Mouse (Mus musculus): ENCODE data around the gene Nox3.

The Nox3 gene

DNA sequence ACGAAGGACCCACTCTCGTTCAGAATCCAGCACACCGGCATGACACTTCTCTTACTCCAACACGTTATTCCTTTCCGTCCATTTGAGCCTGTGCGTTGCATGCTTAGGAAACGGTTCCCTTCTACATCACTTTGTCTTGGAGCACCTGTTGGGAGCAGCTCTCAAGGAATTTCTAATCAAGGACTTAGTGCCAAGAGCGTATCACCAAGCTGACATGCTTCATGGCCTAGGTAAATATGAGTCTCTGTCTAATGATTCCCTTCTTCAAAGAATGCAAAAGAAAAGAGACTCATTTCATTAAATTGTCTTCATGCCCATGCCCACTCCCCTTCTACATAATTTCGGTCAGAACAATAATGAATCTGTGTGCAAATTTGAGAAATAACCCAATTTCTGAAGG lies at the start of gene Nox3:
TSS of gene Nox3 (minus strand) at position 101 of the 400 bp plus-strand sequence.
- no peak for DNase-seq (ENCODE audit: low spot score)

DNA sequence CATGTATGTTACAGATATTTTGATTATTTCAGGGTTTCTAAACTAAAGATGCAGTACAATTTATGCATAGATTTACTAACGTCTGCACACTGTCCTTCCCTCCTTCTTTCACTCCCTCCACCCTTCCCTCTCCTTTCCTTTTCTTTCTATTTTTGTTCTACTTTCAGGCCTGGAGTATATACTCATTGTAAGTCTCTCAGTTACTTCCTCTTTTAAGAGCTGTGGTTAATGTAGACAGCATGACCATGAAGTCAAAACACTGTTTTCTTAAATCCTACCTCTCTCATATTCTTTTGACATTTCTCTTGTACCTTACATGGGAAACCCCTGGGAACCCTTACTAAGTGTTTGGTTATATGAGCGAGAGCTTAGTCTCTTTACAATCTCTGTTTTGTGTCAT lies 48.3 kb upstream of the Nox3 start:
- no peak for DNase-seq (ENCODE audit: low spot score)

DNA sequence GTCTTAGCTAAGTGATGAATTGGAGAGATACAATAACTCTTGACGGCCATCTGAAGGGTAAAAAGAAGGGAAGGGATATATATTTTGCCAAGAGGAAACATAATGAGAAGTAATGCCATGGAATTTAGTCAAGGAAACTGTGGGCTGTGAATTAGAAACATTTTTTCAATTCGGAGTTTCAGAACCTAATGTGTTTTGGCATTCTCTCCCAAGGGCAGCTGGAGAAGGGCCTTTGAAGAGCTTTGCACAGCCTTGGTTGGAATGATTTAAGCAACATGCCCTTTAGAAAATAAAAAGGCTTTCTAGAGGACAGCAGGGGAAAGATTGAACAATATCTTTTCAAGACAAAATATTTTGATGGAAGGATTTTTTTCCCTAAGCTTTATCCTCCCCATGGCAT lies 40.9 kb upstream of the Nox3 start:
- DNase-seq (ENCODE audit: low spot score) = no peak

DNA sequence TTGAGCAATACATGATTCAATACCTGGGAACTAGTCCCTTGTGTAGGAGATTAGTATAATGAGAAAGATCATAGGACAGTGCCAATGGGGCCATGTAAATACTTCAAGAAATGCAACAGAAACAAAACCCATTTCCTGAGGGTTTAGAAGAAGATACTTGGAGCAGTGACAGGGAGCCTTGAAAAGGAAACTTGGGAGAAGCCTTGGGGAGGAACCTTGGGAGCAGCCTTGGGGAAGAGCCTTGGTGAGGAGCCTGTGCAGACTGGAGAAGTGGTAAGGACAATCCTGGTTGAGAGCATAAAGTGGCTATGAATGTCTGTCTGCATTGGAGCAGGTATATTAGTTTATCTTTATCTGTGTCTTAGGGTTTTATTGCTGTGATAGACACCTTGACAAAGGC lies 38.2 kb upstream of the Nox3 start:
- no peak for DNase-seq (ENCODE audit: low spot score)

DNA sequence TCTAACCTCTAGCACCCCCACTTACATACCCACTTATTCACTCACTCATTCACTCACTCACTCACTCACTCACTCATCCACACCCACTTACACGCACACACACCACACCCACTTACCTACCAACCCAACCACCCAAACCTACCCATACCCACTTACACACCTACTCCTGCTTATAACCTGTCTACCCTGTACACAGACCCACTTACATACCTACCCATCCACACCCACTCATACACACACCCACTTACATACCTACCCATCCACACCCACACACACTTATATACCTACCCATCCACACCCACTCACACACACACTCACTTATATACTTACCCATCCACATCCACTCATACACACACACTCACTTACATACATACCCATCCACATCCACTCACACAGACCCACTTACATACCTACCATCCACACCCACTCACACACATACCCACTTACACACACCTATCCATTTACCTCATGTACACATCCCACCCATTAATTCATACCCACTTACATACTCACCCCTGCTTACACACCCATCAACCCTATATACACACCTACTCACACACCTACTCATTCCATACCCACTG lies 9.4 kb upstream of the Nox3 start:
- DNase-seq (ENCODE audit: low spot score) = no peak

DNA sequence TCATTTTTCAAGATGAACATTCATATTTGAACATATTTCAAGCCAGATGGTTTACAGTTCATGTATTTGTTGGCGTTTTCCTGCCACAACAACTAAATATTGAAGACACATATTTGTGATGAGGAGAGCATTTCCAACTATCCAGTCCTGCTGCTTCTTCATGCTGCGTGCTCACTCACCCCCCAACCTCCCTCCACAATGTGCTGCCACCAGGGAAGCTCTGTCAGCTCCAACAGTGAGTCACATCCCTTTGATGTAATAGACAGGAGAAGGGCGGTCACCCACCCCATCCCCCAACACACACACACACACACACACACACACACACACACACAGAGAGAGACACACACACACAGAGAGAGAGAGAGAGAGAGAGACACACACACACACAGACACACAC lies 6.3 kb upstream of the Nox3 start:
- no peak for DNase-seq (ENCODE audit: low spot score)

DNA sequence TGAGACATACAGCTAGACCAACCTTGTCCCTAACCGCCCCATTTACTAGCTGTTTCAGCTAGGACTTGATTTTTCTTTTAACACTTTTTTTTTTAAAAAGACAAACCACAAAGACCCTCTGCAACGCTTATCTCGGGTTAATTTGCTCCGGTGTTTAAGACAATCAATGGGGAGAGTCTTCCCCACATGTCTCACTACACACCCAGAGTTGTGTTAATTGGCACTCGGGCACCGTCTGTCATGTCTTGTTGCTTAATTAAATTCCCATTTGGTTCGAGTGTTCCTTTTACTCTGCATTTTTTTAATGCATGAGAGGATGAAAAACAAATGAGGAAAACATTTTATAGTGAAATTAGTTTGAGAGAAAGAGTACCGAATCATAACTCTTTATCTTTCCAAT lies 3.2 kb downstream of the Nox3 start:
- no peak for DNase-seq (ENCODE audit: low spot score)

DNA sequence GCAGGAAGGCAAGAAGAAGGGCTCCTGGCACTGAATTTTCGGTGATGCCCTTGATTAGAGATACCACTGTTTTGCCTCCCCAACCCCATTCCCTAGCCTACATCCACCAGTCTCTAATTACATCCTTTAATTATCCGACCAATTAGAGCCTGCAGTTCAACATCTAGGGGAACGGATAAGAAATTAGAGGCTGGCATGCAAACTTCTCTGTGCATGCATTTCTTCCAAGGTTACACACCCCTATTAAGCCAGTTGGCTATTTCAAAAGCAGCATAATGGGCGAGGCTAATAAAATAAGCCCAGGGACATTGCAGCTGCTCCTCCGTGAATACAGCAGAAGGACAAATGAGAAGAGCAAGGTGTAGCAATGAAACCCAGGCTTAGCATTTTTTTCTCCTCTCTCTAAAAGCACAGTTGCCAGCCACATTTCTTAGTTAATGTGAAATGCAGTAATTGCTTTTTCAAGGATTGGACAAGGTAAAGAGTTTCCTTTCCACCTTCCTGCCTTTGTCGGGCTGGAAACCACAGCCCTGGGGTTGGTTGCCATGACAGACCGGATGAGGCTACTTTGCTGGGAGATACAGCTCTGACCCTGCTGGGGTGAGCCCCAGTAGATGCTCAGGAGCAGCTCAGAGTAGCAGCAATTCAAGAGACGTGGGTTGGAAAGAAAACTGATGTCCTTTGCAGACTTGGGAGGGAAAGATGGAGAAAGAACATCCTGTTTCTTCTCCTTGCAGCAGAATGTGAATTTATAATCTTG lies 5.4 kb downstream of the Nox3 start:
- no peak for DNase-seq (ENCODE audit: low spot score)

DNA sequence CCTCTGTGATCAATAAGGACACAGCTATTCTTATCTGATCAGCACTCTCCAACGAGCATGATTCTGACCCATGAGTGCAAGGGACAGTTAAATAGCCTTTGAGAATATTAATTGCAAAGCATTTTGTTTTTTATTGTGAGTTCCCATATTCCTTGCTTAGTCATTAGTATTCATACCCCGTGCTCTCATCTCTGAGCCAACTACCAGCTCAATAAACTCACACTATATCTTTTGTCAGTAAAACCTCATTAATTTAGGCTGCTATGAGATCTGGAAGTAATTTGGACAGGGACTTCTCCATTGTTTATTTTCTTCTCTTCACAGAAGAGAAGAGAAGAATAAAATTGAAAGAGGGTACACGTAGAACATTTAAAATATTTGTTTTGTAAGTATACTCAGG lies 12.4 kb downstream of the Nox3 start:
- no peak for DNase-seq (ENCODE audit: low spot score)

DNA sequence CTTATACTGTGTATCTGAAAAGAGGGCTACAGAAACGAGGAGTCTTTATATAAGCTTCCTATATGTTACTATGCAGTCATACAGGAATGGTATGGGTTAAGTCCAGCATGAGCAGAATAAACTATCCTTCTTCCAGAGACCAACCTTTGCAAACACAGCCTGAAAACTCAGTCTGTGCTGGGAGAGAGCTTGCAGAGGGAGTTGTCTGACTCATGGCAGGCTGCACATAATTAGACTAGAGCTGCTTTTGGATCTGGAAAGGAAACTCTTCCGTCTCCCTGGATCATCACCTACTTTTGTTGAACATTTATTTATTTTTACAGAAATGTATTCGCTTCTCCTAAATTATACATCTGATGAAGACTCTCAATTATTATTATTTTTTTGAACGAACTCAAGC lies 26.8 kb downstream of the Nox3 start:
- no peak for DNase-seq (ENCODE audit: low spot score)

DNA sequence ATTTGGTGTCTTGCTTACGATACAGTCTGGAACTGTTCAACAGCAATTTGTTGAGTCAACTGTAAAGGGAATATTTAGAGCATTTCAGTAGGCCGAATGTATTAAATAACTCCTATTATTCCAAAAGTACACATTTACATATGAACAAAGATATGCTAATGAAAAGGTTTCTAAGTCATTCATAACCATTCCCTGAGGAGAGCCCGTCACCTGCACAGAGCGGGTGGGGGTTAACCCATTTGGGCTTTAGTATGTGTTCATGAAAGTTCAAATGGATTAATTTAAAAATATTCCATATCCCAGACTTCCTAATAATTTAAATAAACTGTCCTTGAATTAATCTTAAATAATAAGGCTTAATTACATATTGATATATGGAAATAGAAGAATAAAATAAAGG lies 28.8 kb downstream of the Nox3 start:
- DNase-seq (ENCODE audit: low spot score) = no peak

DNA sequence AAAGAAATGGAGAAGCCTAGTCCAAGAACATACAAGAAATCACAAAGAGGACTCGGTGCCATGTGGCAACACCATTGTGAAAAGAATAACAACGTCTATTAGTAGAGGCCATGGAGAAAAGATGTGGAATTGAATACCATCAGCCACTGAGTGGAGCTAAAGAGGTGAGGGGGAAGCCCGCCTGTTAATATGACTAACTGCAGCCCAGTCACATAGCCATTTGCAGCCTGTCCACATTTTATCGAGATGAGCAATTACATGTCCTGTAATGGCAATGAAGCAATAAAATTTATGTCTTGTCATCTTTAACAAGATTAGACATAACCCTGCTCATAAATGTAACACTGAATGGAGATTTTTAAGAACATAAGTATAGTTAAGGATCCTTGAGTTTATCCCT lies 30.7 kb downstream of the Nox3 start:
- no peak for DNase-seq (ENCODE audit: low spot score)

DNA sequence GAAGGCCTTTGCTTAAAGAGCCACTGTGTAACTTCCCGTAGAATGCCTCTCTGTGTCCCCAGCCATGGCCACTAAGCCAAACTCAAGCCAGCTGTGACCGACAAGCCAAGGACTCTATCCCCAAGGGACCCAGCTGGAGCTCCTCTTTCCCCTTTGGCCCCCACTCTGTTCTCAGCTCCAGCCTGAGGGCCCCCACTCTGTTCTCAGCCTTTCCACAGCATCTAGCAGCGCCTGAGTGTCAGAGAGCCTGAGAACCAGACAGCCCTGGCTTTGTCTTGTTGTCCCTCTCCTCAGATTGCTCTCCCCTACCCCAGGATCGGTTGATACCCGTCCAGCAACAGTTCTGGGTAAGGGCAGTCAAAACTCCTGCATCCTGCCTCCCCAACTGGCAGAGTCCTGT lies 36.6 kb downstream of the Nox3 start:
- no peak for DNase-seq (ENCODE audit: low spot score)

DNA sequence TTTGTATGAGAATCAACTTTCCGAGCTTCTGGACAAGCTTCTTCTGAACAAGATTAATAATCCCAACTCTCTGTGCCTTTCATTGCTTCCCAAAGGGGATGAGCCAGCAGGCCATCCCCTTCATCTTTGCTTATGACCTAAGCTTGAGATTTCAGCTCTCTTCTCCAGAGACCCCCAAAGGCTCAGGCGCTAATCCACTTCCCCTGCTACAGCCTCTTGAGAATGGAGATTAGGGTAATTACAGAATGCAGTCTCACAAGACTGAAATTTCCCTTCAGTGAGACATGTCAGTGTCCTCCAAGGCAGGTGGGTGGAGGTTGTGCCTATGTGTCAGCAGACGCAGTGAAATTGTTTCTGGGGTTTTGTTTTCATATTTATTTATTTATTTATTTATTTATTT lies 45.7 kb downstream of the Nox3 start:
- no peak for DNase-seq (ENCODE audit: low spot score)

DNA sequence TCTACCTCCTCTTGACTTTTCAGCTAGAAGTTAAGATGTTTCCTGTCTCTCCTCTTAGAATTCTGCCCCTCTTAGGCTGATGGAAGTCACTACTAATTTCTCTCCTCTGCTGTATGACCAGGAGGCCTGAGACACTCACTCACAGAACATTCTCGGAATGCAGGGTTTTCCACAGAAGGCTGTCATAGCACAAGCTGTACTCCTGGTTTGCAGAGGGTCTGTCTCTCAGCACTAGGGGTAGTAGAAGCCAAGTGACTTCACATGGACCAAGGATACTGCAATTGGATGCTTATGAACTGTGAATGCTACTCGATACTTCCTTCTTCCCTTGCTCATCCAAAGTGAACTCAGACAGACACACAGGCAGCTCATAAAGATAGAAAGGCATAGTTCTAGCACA lies 52.5 kb downstream of the Nox3 start:
- DNase-seq (ENCODE audit: low spot score) = no peak

DNA sequence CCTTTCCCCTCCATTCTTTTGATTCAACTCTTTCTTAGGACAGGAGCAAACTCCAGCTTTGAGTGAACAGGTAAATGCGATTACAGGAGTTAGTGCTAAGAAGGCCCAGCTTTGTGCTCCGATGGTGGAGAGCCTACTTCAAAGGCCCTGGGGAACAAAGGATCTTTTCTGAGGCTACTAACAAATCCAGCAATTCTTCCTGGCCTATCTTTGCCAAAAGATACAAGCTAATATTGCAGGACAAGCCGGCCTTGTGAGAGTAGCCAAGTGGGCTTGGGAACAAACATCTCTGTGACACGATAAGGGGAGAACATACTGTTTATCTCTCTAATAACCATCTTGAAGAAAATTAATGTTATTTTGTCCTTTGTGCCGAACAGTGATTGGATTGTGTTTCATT lies 54.6 kb downstream of the Nox3 start:
- peak; percentile 7 for DNase-seq (ENCODE audit: low spot score)

DNA sequence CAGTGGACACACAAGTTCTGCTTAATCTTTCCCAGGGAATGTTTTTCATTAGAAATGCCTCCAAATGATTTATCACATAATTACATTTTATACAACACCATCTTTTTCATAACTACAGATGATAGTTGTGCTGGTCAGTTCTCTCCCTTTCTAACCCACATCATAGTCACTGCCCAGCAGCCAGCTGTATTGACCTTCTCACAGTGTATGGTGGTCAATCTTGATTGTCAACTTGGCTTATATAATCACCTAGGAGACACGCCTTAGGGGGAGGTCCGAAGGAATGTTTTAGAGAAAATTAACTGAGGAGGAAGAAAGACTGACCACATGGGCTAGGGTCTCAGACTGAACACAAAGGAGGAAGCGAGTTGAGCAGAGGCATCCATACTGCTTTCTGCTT lies 57.3 kb downstream of the Nox3 start:
- no peak for DNase-seq (ENCODE audit: low spot score)

DNA sequence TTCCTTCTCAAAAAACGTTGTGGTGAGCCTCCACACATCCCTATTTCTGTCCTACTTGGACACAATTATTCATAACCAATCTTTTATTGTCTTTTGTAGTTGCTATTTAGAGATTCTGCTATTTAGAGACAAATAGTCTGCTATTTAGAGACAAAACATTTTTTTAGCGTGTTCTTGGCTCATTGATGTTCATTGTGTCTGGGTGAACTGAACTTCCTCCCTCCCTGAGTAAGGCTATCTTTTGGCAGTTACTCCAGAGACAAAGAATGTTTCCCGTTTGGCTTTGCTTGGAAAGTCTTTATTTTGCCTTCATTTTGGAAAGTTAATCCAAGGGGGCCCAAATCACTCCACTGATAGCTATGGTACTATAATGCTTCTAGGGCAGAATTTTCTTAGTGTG lies 63.6 kb downstream of the Nox3 start:
- no peak for DNase-seq (ENCODE audit: low spot score)

DNA sequence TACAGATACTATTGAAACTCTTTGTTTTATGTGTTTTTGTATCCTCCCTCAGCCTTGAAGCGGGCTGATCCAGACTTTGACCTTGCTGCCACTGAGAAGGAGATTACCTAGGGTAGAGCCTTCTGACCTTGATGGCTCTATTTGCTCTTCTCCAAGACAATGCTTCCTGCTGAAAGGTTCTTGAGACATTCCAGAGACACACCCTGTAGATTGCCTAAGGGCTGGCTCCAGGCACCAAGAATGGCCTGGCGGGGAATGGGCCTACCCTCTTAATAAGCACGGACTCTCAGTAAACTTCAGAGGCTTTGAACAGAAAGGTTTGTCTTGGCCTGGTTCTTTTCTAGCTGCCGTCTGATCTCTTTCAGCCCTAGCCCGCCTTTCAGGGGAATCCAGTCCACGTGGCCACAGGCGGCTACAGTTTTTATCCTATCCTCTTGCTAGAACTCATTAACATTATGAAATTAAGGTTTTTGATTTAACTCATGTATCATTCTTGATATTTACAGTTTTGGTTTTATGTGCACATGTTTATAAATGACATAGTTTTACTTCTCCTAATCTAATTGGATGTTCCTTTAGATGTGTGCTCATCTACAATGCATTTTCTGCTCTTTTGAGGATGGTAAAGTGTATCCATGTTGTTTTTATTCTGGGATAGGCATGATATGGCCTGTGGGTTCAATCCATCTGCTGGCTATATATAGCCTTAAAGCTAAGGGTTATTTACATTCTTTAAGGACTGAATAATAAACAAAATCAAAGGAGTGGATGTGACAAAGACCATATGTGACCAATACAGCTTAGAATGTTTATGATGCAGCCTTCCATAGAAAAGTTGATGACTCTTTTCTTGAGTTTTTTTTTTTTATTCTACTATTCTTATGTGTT lies 79.5 kb downstream of the Nox3 start:
- no peak for DNase-seq (ENCODE audit: low spot score)

DNA sequence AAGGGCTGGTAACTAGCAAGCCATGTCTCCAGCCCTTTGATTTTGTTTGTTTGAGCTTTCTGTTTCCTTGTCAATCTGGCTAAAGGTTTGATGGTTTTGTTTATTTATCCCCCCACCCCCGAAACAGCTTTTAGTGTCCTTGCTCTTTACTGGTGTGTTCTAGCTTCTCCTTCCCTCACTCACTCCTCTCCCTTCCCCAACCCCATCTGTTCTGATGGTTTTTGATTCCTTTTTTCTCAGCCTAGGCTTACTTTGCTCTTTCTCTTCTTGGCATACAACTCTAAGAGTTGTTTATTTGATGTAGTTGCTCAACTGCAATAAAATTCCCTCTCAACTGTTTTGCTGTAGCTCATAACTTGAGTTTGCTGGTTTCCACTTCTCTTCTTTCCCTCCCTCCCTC lies 80.5 kb downstream of the Nox3 start:
- no peak for DNase-seq (ENCODE audit: low spot score)

DNA sequence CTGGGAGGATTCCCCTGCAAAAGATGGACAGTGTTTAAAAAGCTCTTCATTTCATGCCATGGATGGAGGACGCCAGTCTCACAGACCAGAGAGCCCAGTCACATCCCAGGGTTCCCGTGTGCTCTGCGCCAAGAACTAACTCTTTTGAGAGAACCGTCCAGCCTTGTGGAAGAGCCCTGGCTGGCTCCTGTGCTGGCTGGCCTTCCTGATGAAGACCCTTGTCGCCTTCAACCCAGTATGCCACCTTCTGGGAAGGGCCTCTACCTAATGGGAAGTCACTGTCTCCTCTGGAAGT lies 84.3 kb downstream of the Nox3 start:
- no peak for DNase-seq (ENCODE audit: low spot score)

DNA sequence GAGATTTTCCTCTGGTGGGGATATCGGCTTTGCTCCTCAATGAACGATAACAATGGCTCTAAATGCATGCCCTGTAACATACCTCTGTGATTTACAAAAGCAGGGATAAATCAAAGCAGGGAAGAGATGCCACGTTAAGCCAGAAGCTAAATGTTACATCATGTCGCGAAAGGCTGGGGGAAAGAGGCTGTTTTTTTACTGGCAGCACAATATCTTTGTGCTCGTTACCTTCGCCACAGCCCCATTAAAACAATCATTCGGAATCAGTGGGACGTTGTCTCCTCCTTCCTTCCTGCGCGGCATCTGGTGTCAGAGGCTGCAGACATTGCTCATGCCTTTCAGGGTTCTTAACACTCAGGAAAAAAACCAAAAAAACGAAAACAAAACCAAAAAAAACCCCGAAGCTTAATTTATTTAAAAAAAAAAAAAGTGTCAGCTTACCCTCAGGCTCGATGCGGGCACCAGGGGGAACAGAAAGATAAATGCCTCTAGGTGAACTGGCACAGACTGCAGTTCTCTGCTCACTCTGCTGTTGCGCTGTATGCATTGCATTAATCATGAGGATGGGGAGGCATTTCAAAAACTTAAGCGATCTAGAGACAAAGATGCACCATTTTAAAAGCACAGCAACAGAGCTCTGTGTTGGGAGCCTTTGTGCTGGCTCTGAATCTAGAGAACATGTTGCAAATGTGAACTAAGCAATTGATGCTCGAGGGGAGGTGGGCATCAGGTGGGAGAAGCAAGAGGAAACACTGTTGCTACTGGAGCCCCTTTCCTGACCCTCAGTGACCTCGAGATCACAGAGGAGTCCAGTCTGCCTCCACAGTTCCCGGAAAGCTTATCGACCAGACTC lies 84.9 kb downstream of the Nox3 start:
- peak; percentile 15 for DNase-seq (ENCODE audit: low spot score)
